16 mouse cellular contexts compared by ENCODE assay signal in the genomic region with DNA sequence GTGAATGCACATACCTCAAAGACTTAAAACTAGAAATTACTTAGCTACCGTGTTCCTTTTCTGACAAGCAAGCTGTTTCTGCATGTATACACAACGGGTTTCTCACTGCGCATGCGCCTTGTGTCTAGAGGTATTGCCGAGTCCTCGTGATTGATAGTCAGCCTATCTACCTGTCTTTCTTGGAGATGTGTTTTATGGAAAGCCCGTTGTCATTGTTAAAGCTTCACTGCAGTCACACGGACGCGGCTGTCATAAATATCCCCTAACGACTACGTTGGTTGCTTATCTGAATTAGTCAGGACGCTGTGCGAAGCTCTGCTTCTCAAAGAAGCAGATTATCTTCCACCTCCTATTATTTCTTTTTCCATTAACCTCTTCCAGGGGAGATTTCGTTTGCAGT.
DNase-seq lines count a peak whose midpoint lies in the region; ATAC-seq and TF ChIP-seq lines count a peak whose summit lies in the region.
"Had no signal": no experiment of that assay in that cellular context is flagged by ENCODE, and none has a peak within 500 bp of the region (broad histone marks: within the 10 kb centered on the region; RNA-seq: fewer than 3 reads in every experiment).

No protein-coding gene starts in this region.

- peak overlapping the region; percentile 13; the same call in 1 of the 2 replicates for H3K4me2 ChIP-seq in forebrain, postnatal 0 days (ENCODE audit: low read depth)
- no peak overlapping the region for H3K4me2 ChIP-seq in forebrain, embryonic 12.5 days
- H3K4me2 ChIP-seq in intestine, embryonic 14.5 days (ENCODE audit: low read length): 0 out of 2 replicates have a peak overlapping the region, but pooled peaks have one; percentile 5
- H3K4me2 ChIP-seq in intestine, postnatal 0 days (replicated peaks; ENCODE audit: low read depth): no peak overlapping the region
- peak overlapping the region; percentile 36 for H3K4me2 ChIP-seq in neural tube, embryonic 15.5 days
- H3K4me2 ChIP-seq: heart, embryonic 11.5 days; limb, embryonic 15.5 days had no signal

- ATAC-seq in forebrain, postnatal 0 days: peak; percentile 68
- no peak for ATAC-seq in forebrain, embryonic 12.5 days (ENCODE audit: low FRiP score)
- ATAC-seq in intestine, embryonic 14.5 days (replicated peaks; ENCODE audit: low FRiP score, low TSS enrichment, low read depth): no peak
- no peak for ATAC-seq in intestine, postnatal 0 days
- no peak for ATAC-seq in neural tube, embryonic 15.5 days (ENCODE audit: low FRiP score)
- ATAC-seq in granulocyte monocyte progenitor cell, adult 5-6 weeks (replicated peaks; ENCODE audit: poor library complexity, severe bottlenecking): no peak

- no peak overlapping the region for H3K9ac ChIP-seq in forebrain, postnatal 0 days
- H3K9ac ChIP-seq in forebrain, embryonic 12.5 days: no peak overlapping the region
- H3K9ac ChIP-seq in intestine, embryonic 14.5 days (ENCODE audit: low read length): no peak overlapping the region
- H3K9ac ChIP-seq in intestine, postnatal 0 days (ENCODE audit: low read depth, low read length): no peak overlapping the region
- H3K9ac ChIP-seq in neural tube, embryonic 15.5 days (replicated peaks): no peak overlapping the region
- H3K9ac ChIP-seq: limb, embryonic 15.5 days had no signal

- H3K36me3 ChIP-seq in forebrain, postnatal 0 days (ENCODE audit: insufficient read depth): no peaks in the 10 kb centered on the region
- H3K36me3 ChIP-seq in forebrain, embryonic 12.5 days (replicated peaks): no peaks in the 10 kb centered on the region
- H3K36me3 ChIP-seq in intestine, embryonic 14.5 days (ENCODE audit: control insufficient read depth, insufficient read depth, low read length): no peaks in the 10 kb centered on the region
- no peaks in the 10 kb centered on the region for H3K36me3 ChIP-seq in intestine, postnatal 0 days (ENCODE audit: control insufficient read depth, insufficient read depth)
- H3K36me3 ChIP-seq in neural tube, embryonic 15.5 days: no peaks in the 10 kb centered on the region
- H3K36me3 ChIP-seq: embryonic facial prominence, embryonic 10.5 days; limb, embryonic 15.5 days had no signal

- TF ChIP-seq CTCF in forebrain, postnatal 0 days (IDR thresholded peaks at IDR 0.05; ENCODE audit: low read depth): no peak
- TF ChIP-seq CTCF in intestine, postnatal 0 days (IDR thresholded peaks at IDR 0.05; ENCODE audit: low read depth): no peak

- H3K9me3 ChIP-seq in forebrain, postnatal 0 days (ENCODE audit: low read length): no peaks in the 10 kb centered on the region
- H3K9me3 ChIP-seq in forebrain, embryonic 12.5 days: no peaks in the 10 kb centered on the region
- H3K9me3 ChIP-seq in intestine, embryonic 14.5 days (ENCODE audit: control insufficient read depth, low read length): no peaks in the 10 kb centered on the region
- no peaks in the 10 kb centered on the region for H3K9me3 ChIP-seq in intestine, postnatal 0 days (ENCODE audit: control insufficient read depth)
- no peaks in the 10 kb centered on the region for H3K9me3 ChIP-seq in neural tube, embryonic 15.5 days (replicated peaks)
- H3K9me3 ChIP-seq: embryonic facial prominence, embryonic 10.5 days; limb, embryonic 15.5 days had no signal

- no peak overlapping the region for H3K27ac ChIP-seq in forebrain, postnatal 0 days (ENCODE audit: low read depth, low read length)
- no peak overlapping the region for H3K27ac ChIP-seq in forebrain, embryonic 12.5 days
- no peak overlapping the region for H3K27ac ChIP-seq in intestine, embryonic 14.5 days (ENCODE audit: low read depth)
- no peak overlapping the region for H3K27ac ChIP-seq in intestine, postnatal 0 days (ENCODE audit: low read depth, low read length)
- H3K27ac ChIP-seq in neural tube, embryonic 15.5 days (replicated peaks): no peak overlapping the region
- H3K27ac ChIP-seq: embryonic facial prominence, embryonic 10.5 days; limb, embryonic 15.5 days had no signal

- H3K27me3 ChIP-seq in forebrain, postnatal 0 days (ENCODE audit: insufficient read depth, low read length): no peaks in the 10 kb centered on the region
- H3K27me3 ChIP-seq in forebrain, embryonic 12.5 days: no peaks in the 10 kb centered on the region
- H3K27me3 ChIP-seq in intestine, embryonic 14.5 days (replicated peaks; ENCODE audit: control insufficient read depth, insufficient read depth, low read length): no peaks in the 10 kb centered on the region
- H3K27me3 ChIP-seq in intestine, postnatal 0 days (replicated peaks; ENCODE audit: control insufficient read depth, insufficient read depth, low read length): no peaks in the 10 kb centered on the region
- H3K27me3 ChIP-seq in neural tube, embryonic 15.5 days (replicated peaks): no peaks in the 10 kb centered on the region
- H3K27me3 ChIP-seq: limb, embryonic 15.5 days had no signal

- H3K4me1 ChIP-seq in forebrain, postnatal 0 days (ENCODE audit: insufficient read depth): no peaks in the 10 kb centered on the region
- H3K4me1 ChIP-seq in forebrain, embryonic 12.5 days: peaks cover 7% of the 10 kb centered on the region; the same call in 1 of the 2 replicates
- H3K4me1 ChIP-seq in intestine, embryonic 14.5 days (replicated peaks; ENCODE audit: control insufficient read depth, insufficient read depth, low read length): no peaks in the 10 kb centered on the region; the same call in 1 of the 2 replicates
- H3K4me1 ChIP-seq in intestine, postnatal 0 days (replicated peaks; ENCODE audit: control insufficient read depth, insufficient read depth, low read length): no peaks in the 10 kb centered on the region
- H3K4me1 ChIP-seq in neural tube, embryonic 15.5 days: no peaks in the 10 kb centered on the region
- H3K4me1 ChIP-seq: limb, embryonic 15.5 days had no signal

- DNase-seq in forebrain, postnatal 0 days: peak; percentile 72
- DNase-seq in intestine, embryonic 14.5 days (ENCODE audit: low spot score): no peak
- peak; percentile 46 to 51 for DNase-seq in right cerebral cortex, postnatal 10 days (ENCODE audit: low spot score in 2 of 2)
- DNase-seq in right cerebral cortex, postnatal 4 days: no peak
- DNase-seq: adrenal gland, adult 8-10 months; cerebellum, postnatal 14 days; kidney, adult 11 months; kidney, postnatal 4 days; lung, adult 18-20 months had no signal

- H3K4me3 ChIP-seq in forebrain, postnatal 0 days (ENCODE audit: low read depth, low read length): no peak overlapping the region; the same call in 1 of the 2 replicates
- H3K4me3 ChIP-seq in forebrain, embryonic 12.5 days (replicated peaks): no peak overlapping the region
- H3K4me3 ChIP-seq in intestine, embryonic 14.5 days (ENCODE audit: low read depth, low read length): no peak overlapping the region
- no peak overlapping the region for H3K4me3 ChIP-seq in intestine, postnatal 0 days (ENCODE audit: low read depth, low read length)
- H3K4me3 ChIP-seq in neural tube, embryonic 15.5 days (replicated peaks): peak overlapping the region; percentile 15
- H3K4me3 ChIP-seq: embryonic facial prominence, embryonic 10.5 days; limb, embryonic 15.5 days had no signal

- 44% methylated on average over 15 of the region's 15 CpGs for WGBS in forebrain, postnatal 0 days
- WGBS in forebrain, embryonic 12.5 days: 57% methylated on average over 15 of the region's 15 CpGs
- WGBS in intestine, embryonic 14.5 days: 50% methylated on average over 15 of the region's 15 CpGs
- WGBS in intestine, postnatal 0 days: 40% methylated on average over 15 of the region's 15 CpGs
- WGBS in neural tube, embryonic 15.5 days: 51% methylated on average over 15 of the region's 15 CpGs

Comparison
In these comparisons a context has a peak if more than half of its experiments do, and no peak if none do; other contexts are left out.
1. DNase-seq: peak in forebrain, postnatal 0 days (single experiment) and right cerebral cortex, postnatal 10 days (2 of 2); none in intestine, embryonic 14.5 days (single experiment) and right cerebral cortex, postnatal 4 days (single experiment).
2. H3K4me2 ChIP-seq: peak in forebrain, postnatal 0 days (single experiment), intestine, embryonic 14.5 days (single experiment) and neural tube, embryonic 15.5 days (single experiment); none in forebrain, embryonic 12.5 days (single experiment) and intestine, postnatal 0 days (single experiment).